Mouse (Mus musculus) ES-Bruce4 (cell line): ENCODE results near the gene Gm49776.

Source experiments
- CTCF ChIP-seq: IDR thresholded peaks from one replicate; pipeline ENCODE4 v1.8.1; 2011; ENCODE audit warnings: low read depth, low read length
- POLR2A ChIP-seq: IDR thresholded peaks from one replicate; pipeline ENCODE4 v1.8.1; 2011; ENCODE audit warnings: low read length; ENCODE audit not compliant: insufficient read depth

DNA sequence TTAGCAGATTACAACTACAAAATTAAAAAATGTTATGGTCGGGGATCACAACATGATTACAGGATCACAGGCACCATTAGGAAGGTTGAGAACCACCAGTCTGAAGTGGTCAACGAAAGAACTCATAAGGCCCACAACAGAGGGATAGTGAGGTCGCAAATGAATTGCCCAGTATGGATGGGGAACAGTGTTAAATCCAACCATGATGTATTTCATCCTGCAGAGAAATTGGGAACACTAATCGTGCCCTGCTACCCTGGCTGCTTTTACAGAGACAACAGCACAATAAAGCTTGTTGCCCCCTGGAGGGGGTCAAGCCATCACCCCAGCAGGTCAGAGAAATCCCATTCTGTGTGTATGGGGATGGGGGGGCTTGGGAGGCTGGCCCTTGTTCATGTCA lies 7.9 kb downstream of the Gm49776 start:
- TF ChIP-seq CTCF (no peak), POLR2A (no peak)
